Mouse (Mus musculus) cerebellum, adult 2 months (tissue): ENCODE measurements at regions not wholly inside any gene's neighbourhood (a gene's known extent, or its start where the extent isn't known, plus 50 kb on each side); places are given as distances from the start of the nearest gene placed in this dataset.

ENCODE experiments used
- CTCF ChIP-seq: fragments of 200-500 bp; IDR thresholded peaks from 2 replicates; pipeline ENCODE4 v1.5.1; 2011; ENCODE audit warnings: low read depth, mild to moderate bottlenecking, control low read depth, low read length, moderate library complexity, borderline replicate concordance; ENCODE audit not compliant: insufficient read depth
- POLR2A ChIP-seq: fragments of 200-500 bp; IDR thresholded peaks from 2 replicates; pipeline ENCODE4 v1.6.1; 2011; ENCODE audit warnings: low read length, control low read depth, borderline replicate concordance; ENCODE audit not compliant: insufficient read depth

DNA sequence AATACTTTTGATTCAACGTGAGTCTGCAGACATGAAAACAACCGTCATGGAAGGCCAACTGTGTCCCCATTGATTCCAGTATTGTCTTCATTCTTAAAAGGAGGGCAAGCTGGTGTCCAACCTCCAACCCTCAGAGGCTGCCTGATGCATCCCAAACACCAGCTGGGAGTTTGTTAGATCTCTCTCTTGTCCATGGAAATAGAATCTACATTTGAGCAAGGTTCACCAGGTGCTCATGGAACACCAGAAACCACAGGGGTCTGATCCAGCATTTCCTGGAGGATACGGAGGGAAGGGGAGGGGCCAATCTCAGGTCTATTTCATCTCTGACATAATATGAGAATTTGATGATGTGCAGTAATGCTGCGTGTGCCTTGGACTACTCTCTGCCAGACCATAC lies 512.3 kb upstream of the Tbx3 start:
- TF ChIP-seq CTCF (no peak), POLR2A (no peak)
